Mouse (Mus musculus) left cerebral cortex, adult 2 months (tissue): ENCODE results near the gene Gm14393. TPM values are rescaled to one million over a fixed set of nuclear protein-coding genes. Genes with fewer than 3 reads are reported as not detected.
"Not testable (repeated sequence)": the region's sequence is repeated elsewhere in the genome, so short reads cannot be mapped to it uniquely, and the experiment has no call there.

Experiments used
- DNase-seq, 2 experiments: peaks; one replicate each; pipeline ENCODE4 v3.0.0; 2021 to 2022; ENCODE audit warnings: low spot score in 2 of 2, mixed read lengths in 1 of 2; ENCODE audit errors: extremely low spot score in 1 of 2
- H3K27ac ChIP-seq: fragments of 200-600 bp; 2 replicates; pipeline ENCODE4 v1.8.1; 2022
- H3K4me3 ChIP-seq: fragments of 200-600 bp; 2 replicates; pipeline ENCODE4 v1.8.1; 2022
- intact Hi-C: fragments of 180-260 bp; cut with DNase I; formaldehyde crosslinking; loops from one replicate; pipeline ENCODE4 v1.15.1; 2025
- long read RNA-seq, 2 experiments: library from polyadenylated mRNA; stranded (forward); transcript quantifications; one replicate each; pipeline ENCODE4 v2.0.0; 2021; ENCODE audit warnings: borderline mapping rate in 2 of 2
- total RNA-seq, 2 experiments: library from RNA; stranded (reverse); gene quantifications; 2 replicates each; pipeline ENCODE4 v1.2.3; 2021

The Gm14393 gene
- total RNA-seq, result 1 to 10 TPM in 1 of 2 experiments, not detected in 1; 1.1 TPM
- long read RNA-seq, experiment 1, result 0 reads
- long read RNA-seq, experiment 2, result 0 reads

DNA sequence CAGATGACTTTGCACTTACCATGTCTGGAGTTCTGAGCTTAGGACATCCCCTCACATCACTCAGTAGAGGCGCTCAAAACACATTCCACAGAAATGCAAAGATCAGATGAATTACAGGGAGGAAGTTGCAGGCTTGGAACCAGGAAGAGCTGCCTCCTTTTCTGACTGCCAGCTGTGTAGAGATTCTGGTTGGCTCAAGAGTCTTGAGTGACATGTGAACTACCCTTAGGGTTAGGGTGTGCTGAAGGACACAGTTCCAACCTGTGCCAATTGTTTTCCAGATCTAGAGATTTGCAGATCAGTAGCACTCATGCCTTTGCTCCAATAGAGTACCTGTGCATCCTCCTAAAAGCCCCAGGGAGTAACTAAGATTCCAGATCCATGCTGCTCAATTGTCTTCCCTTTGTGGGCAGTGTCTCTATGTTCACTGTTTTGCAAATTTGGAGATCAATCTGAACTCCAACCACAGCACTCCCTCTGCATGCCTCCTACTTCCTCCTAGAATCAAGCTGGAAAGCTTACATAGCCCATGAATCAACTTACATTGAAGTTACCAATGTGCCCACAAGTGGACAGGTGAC is at the start of gene Gm14393:
Gene Gm14393, minus strand, starts transcription at position 101 of the 581 bp plus-strand sequence.
- H3K4me3 ChIP-seq, DNase-seq, H3K27ac ChIP-seq, intact Hi-C loops: not testable (repeated sequence)

DNA sequence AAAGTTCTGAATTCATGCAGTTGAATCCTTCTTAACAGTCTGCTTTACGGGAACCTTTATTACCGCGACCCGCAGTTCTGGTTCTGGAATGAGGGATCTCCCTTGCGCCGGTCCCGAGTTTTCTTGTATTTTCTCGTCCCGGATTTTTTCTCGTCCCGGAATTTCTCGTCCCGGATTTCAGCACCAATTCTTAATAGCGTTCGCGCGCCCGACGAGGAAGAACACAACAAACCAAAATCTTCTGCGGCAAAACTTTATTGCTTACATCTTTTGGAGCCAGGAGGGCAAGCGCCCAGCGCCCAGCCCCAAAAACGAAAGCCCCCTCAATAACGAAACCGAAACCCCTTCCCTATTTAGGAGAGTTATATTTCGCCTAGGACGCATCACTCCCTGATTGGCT is 23.3 kb downstream of the Gm14393 start:
- DNase-seq, intact Hi-C loops, H3K27ac ChIP-seq, H3K4me3 ChIP-seq: not testable (repeated sequence)

Other genes with a start within 250 kb of the Gm14393 start
- gene Gm14444, start 57.5 kb downstream of the Gm14393 start, total RNA-seq, result 1 to 10 TPM in 1 of 2 experiments, not detected in 1; 1.8 TPM
- 10 to 100 TPM; 16.4 to 20.2 TPM for gene Gm14399, start 74.2 kb upstream of the Gm14393 start, total RNA-seq
- 1 to 10 TPM; 5.7 to 7.1 TPM for gene Gm14443, start 108.1 kb upstream of the Gm14393 start, total RNA-seq
- 100 to 1,000 TPM in 1 of 2 experiments, 10 to 100 TPM in 1; 93.6 to 107 TPM for gene Gm14391, start 139.1 kb upstream of the Gm14393 start, total RNA-seq
- 10 to 100 TPM; 11.9 to 12.5 TPM for gene Gm14440, start 207.3 kb upstream of the Gm14393 start, total RNA-seq